Comparison of ENCODE assay signal across 8 mouse cellular contexts in the genomic region with DNA sequence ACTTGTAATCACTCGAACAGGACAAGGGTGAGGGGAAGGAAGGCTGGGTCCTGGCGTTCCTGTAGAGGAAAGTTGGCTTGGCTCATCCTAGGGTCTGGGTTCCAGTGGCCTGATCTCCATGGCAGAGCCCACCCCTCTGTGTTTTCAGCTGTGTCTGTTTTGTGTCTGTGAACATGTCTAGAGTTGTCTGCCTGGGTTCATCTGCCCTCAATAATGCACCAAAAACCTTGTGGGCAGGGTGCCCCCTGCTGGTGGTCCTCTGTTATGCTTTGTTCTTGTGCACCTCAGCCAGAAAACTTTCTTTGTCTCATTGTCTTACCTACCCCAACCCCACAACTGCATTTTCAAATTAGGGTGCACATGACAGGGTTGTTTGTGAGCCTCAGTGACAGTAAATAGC. TPM values are rescaled to one million over a fixed set of nuclear protein-coding genes. Genes with fewer than 3 reads are reported as not detected.
A peak's percentile ranks its signal among the peaks of the same experiment; 100 is the strongest.
DNase-seq lines count a peak whose midpoint lies in the region; ATAC-seq and TF ChIP-seq lines count a peak whose summit lies in the region.

No protein-coding gene starts in this region.

- peak overlapping the region; percentile 35; the same call in 1 of the 2 replicates for H3K27ac ChIP-seq in forebrain, embryonic 10.5 days
- H3K27ac ChIP-seq in forebrain, embryonic 16.5 days (ENCODE audit: low read length) = no peak overlapping the region
- H3K27ac ChIP-seq in cerebellum, adult 2 months (ENCODE audit: insufficient read depth, low read length) = peak overlapping the region; percentile 29
- no peak overlapping the region for H3K27ac ChIP-seq in intestine, embryonic 14.5 days (ENCODE audit: low read depth)
- H3K27ac ChIP-seq in midbrain, embryonic 15.5 days = no peak overlapping the region

- H3K4me2 ChIP-seq in forebrain, embryonic 16.5 days (ENCODE audit: low read length) = no peak overlapping the region
- H3K4me2 ChIP-seq in intestine, embryonic 14.5 days (ENCODE audit: low read length) = no peak overlapping the region
- no peak overlapping the region for H3K4me2 ChIP-seq in midbrain, embryonic 15.5 days

- no peaks in the 10 kb centered on the region for H3K27me3 ChIP-seq in forebrain, embryonic 10.5 days (ENCODE audit: poor library complexity, severe bottlenecking)
- no peaks in the 10 kb centered on the region for H3K27me3 ChIP-seq in forebrain, embryonic 16.5 days (replicated peaks; ENCODE audit: control insufficient read depth, insufficient read depth, low read length)
- no peaks in the 10 kb centered on the region for H3K27me3 ChIP-seq in cerebellum, adult 2 months (ENCODE audit: control insufficient read depth, insufficient read depth, low read length)
- H3K27me3 ChIP-seq in intestine, embryonic 14.5 days (replicated peaks; ENCODE audit: control insufficient read depth, insufficient read depth, low read length) = no peaks in the 10 kb centered on the region
- no peaks in the 10 kb centered on the region for H3K27me3 ChIP-seq in midbrain, embryonic 15.5 days (replicated peaks)

- H3K9me3 ChIP-seq in forebrain, embryonic 10.5 days = no peaks in the 10 kb centered on the region; the same call in 1 of the 2 replicates
- H3K9me3 ChIP-seq in forebrain, embryonic 16.5 days (ENCODE audit: control insufficient read depth, low read length) = peaks cover 2% of the 10 kb centered on the region; the same call in 1 of the 2 replicates
- H3K9me3 ChIP-seq in intestine, embryonic 14.5 days (ENCODE audit: control insufficient read depth, low read length) = 0 out of 2 replicates have a peak, but pooled peaks cover 6% of the 10 kb centered on the region
- no peaks in the 10 kb centered on the region for H3K9me3 ChIP-seq in midbrain, embryonic 15.5 days

- intact Hi-C loops in left cerebral cortex, postnatal 4 days (cut with DNase I) = no loop called here

- H3K36me3 ChIP-seq in forebrain, embryonic 10.5 days (replicated peaks) = peaks cover 7% of the 10 kb centered on the region; the same call in 1 of the 2 replicates
- H3K36me3 ChIP-seq in forebrain, embryonic 16.5 days (ENCODE audit: control insufficient read depth, insufficient read depth) = no peaks in the 10 kb centered on the region
- no peaks in the 10 kb centered on the region for H3K36me3 ChIP-seq in intestine, embryonic 14.5 days (ENCODE audit: control insufficient read depth, insufficient read depth, low read length)
- no peaks in the 10 kb centered on the region for H3K36me3 ChIP-seq in midbrain, embryonic 15.5 days (replicated peaks)

- peaks cover 4% of the 10 kb centered on the region; the same call in 1 of the 2 replicates for H3K4me1 ChIP-seq in forebrain, embryonic 10.5 days
- peaks cover 4% of the 10 kb centered on the region; the same call in 1 of the 2 replicates for H3K4me1 ChIP-seq in forebrain, embryonic 16.5 days (replicated peaks; ENCODE audit: control insufficient read depth, insufficient read depth, low read length)
- H3K4me1 ChIP-seq in cerebellum, adult 2 months (ENCODE audit: control insufficient read depth, insufficient read depth, low read length) = peaks cover 36% of the 10 kb centered on the region
- H3K4me1 ChIP-seq in intestine, embryonic 14.5 days (replicated peaks; ENCODE audit: control insufficient read depth, insufficient read depth, low read length) = no peaks in the 10 kb centered on the region
- H3K4me1 ChIP-seq in midbrain, embryonic 15.5 days = no peaks in the 10 kb centered on the region

- no peak for TF ChIP-seq POLR2A in cerebellum, adult 2 months (IDR thresholded peaks at IDR 0.05; ENCODE audit: borderline replicate concordance, insufficient read depth, low read length)

- no peak for ATAC-seq in forebrain, embryonic 16.5 days
- 0 out of 2 replicates have a peak, but pooled peaks have one; percentile 40 for ATAC-seq in intestine, embryonic 14.5 days (replicated peaks; ENCODE audit: low FRiP score, low TSS enrichment, low read depth)
- ATAC-seq in midbrain, embryonic 15.5 days (replicated peaks) = 0 out of 2 replicates have a peak, but pooled peaks have one; percentile 38

- TF ChIP-seq CTCF in cerebellum, adult 2 months (IDR thresholded peaks at IDR 0.05; ENCODE audit: borderline replicate concordance, insufficient read depth, low read depth, low read length) = peak; percentile 89

- 83% methylated on average over 2 of the region's 2 CpGs for WGBS in forebrain, embryonic 10.5 days
- WGBS in forebrain, embryonic 16.5 days = 84% methylated on average over 2 of the region's 2 CpGs
- 48% methylated on average over 2 of the region's 2 CpGs for WGBS in cerebellum, adult 2 months
- WGBS in intestine, embryonic 14.5 days = 52% methylated on average over 2 of the region's 2 CpGs
- WGBS in midbrain, embryonic 15.5 days = 76% methylated on average over 2 of the region's 2 CpGs

- no peak overlapping the region for H3K4me3 ChIP-seq in forebrain, embryonic 10.5 days
- no peak overlapping the region for H3K4me3 ChIP-seq in forebrain, embryonic 16.5 days (replicated peaks; ENCODE audit: low read length)
- no peak overlapping the region for H3K4me3 ChIP-seq in cerebellum, adult 2 months (replicated peaks; ENCODE audit: insufficient read depth, low read depth, low read length)
- H3K4me3 ChIP-seq in intestine, embryonic 14.5 days (ENCODE audit: low read depth, low read length) = no peak overlapping the region
- H3K4me3 ChIP-seq in midbrain, embryonic 15.5 days = no peak overlapping the region

- H3K9ac ChIP-seq in forebrain, embryonic 16.5 days (replicated peaks; ENCODE audit: low read depth, low read length) = no peak overlapping the region
- H3K9ac ChIP-seq in intestine, embryonic 14.5 days (ENCODE audit: low read length) = no peak overlapping the region
- H3K9ac ChIP-seq in midbrain, embryonic 15.5 days = no peak overlapping the region

- DNase-seq in forebrain, embryonic 10.5 days (ENCODE audit: extremely low spot score, low spot score) = peak; percentile 59
- peak; percentile 78 to 84 for DNase-seq in cerebellum, adult 2 months
- peak; percentile 71 to 74 for DNase-seq in frontal cortex, postnatal 36 days (ENCODE audit: low spot score in 2 of 2)
- peak; percentile 84 for DNase-seq in intestine, embryonic 14.5 days (ENCODE audit: low spot score)
- peak; percentile 82 for DNase-seq in left cerebral cortex, postnatal 4 days
- peak; percentile 68 to 84 for DNase-seq in spleen, adult 18-20 months

RNA-seq across cellular contexts. Expression of gene Snx30, which starts 44.5 kb away (rescaled TPM):
- polyA plus RNA-seq in forebrain, embryonic 10.5 days (2016; fragmentation: Nextera tagmentation; extraction: Ambion mirVana) = 5.7 and 5.8 TPM in 2 replicates
- polyA plus RNA-seq in forebrain, embryonic 16.5 days (2015; fragmentation: Nextera tagmentation; extraction: Ambion mirVana) = 8.5 and 8.9 TPM in 2 replicates
- polyA plus RNA-seq in cerebellum, adult 2 months (2012; rRNA removed) = 24.7 and 26.1 TPM in 2 replicates
- 6.0 and 6.8 TPM in 2 replicates for polyA plus RNA-seq in intestine, embryonic 14.5 days (2014; fragmentation: Nextera tagmentation; extraction: Ambion mirVana)
- 10 to 100 TPM; 32.0 to 38.0 TPM for total RNA-seq in left cerebral cortex, postnatal 4 days (2021)
- 20.5 and 22.4 TPM in 2 replicates for polyA plus RNA-seq in midbrain, embryonic 15.5 days (2015; fragmentation: Nextera tagmentation; extraction: Ambion mirVana)

RNA-seq across cellular contexts. Expression of gene Inip, which starts 48.8 kb away (rescaled TPM):
- 102 and 111 TPM in 2 replicates for polyA plus RNA-seq in forebrain, embryonic 10.5 days (2016; fragmentation: Nextera tagmentation; extraction: Ambion mirVana)
- 73.6 and 81.3 TPM in 2 replicates for polyA plus RNA-seq in forebrain, embryonic 16.5 days (2015; fragmentation: Nextera tagmentation; extraction: Ambion mirVana)
- 22.5 and 23.3 TPM in 2 replicates for polyA plus RNA-seq in cerebellum, adult 2 months (2012; rRNA removed)
- 55.1 and 56.1 TPM in 2 replicates for polyA plus RNA-seq in intestine, embryonic 14.5 days (2014; fragmentation: Nextera tagmentation; extraction: Ambion mirVana)
- total RNA-seq in left cerebral cortex, postnatal 4 days (2021) = 10 to 100 TPM; 22.3 to 22.4 TPM
- polyA plus RNA-seq in midbrain, embryonic 15.5 days (2015; fragmentation: Nextera tagmentation; extraction: Ambion mirVana) = 55.4 and 61.4 TPM in 2 replicates

Comparison
In these comparisons a context has a peak if more than half of its experiments do, and no peak if none do; other contexts are left out.
1. H3K27ac ChIP-seq: peak in forebrain, embryonic 10.5 days (single experiment) and cerebellum, adult 2 months (single experiment); none in forebrain, embryonic 16.5 days (single experiment), intestine, embryonic 14.5 days (single experiment) and midbrain, embryonic 15.5 days (single experiment).
2. Peak in every context shown above with its lines, with median percentiles within 50 percentile points of each other: DNase-seq.